Mouse (Mus musculus): ENCODE measurements around the gene Fam208b. TPM values are rescaled to one million over a fixed set of nuclear protein-coding genes. Genes with fewer than 3 reads are reported as not detected.
"Not testable (repeated sequence)": the region's sequence is repeated elsewhere in the genome, so short reads cannot be mapped to it uniquely, and the experiment has no call there.

Fam208b gene
- total RNA-seq, 2 experiments from 2014 or later, result 13.7 to 14.9 TPM

- intact Hi-C loops (cut with DNase I), result loop anchor here (5.0 kb wide), 2 partner anchors 37 to 187 kb away; no protein-coding TSS in a partner anchor
Measured at GRCm38 (mm10) chr13:3594311-3594710, 16.6 kb downstream of the Fam208b start.

GRCm38 (mm10) chr13:3590789-3591188 is 20.1 kb downstream of the Fam208b start:
- DNase-seq, result no peak
- intact Hi-C loops (cut with DNase I), result loop anchor here (5.0 kb wide), 2 partner anchors 33 to 183 kb away; no protein-coding TSS in a partner anchor

More at GRCm38 (mm10) chr13:3594311-3594710, 16.6 kb downstream of the Fam208b start:
- no peak for DNase-seq

- intact Hi-C loops (cut with DNase I), result no loop called here
- no peak for DNase-seq
Measured at GRCm38 (mm10) chr13:3563953-3564352, 47.0 kb downstream of the Fam208b start.

- intact Hi-C loops (cut with DNase I), result no loop called here
- no peak for DNase-seq
Measured at GRCm38 (mm10) chr13:3563130-3563529, 47.8 kb downstream of the Fam208b start.

GRCm38 (mm10) chr13:3547856-3548255 is 63.1 kb downstream of the Fam208b start:
- DNase-seq, result no peak
- intact Hi-C loops (cut with DNase I), result no loop called here

GRCm38 (mm10) chr13:3547410-3547809 is 63.5 kb downstream of the Fam208b start:
- peak; percentile 39 to 49 for DNase-seq
- intact Hi-C loops (cut with DNase I), result no loop called here

GRCm38 (mm10) chr13:3544925-3545324 is 66.0 kb downstream of the Fam208b start:
- DNase-seq, result no peak

GRCm38 (mm10) chr13:3544077-3544874 is 66.6 kb downstream of the Fam208b start:
- intact Hi-C loops (cut with DNase I), result no loop called here
- DNase-seq, result no peak

More at GRCm38 (mm10) chr13:3544925-3545324, 66.0 kb downstream of the Fam208b start:
- intact Hi-C loops (cut with DNase I), result no loop called here

GRCm38 (mm10) chr13:3541159-3541782 is 69.6 kb downstream of the Fam208b start:
- intact Hi-C loops (cut with DNase I), result no loop called here
- DNase-seq, result no peak

- intact Hi-C loops (cut with DNase I), result no loop called here
- no peak for DNase-seq
Measured at GRCm38 (mm10) chr13:3540166-3540565, 70.7 kb downstream of the Fam208b start.

GRCm38 (mm10) chr13:3538969-3539562 is 71.8 kb downstream of the Fam208b start:
- intact Hi-C loops (cut with DNase I), result loop anchor here (5.0 kb wide), 1 partner anchor 73 kb away; the partner anchor contains the start of gene Fam208b
- DNase-seq, result no peak

GRCm38 (mm10) chr13:3538223-3538968 is 72.5 kb downstream of the Fam208b start:
- intact Hi-C loops (cut with DNase I), result loop anchor here (5.0 kb wide), 1 partner anchor 74 kb away; the partner anchor contains the start of gene Fam208b
- peak; percentile 82 for DNase-seq

- intact Hi-C loops (cut with DNase I), result loop anchor here (5.0 kb wide), 1 partner anchor 75 kb away; the partner anchor contains the start of gene Fam208b
- DNase-seq, result peak; percentile 96 to 97
Measured at GRCm38 (mm10) chr13:3537594-3538222, 73.2 kb downstream of the Fam208b start, which contains the start of gene Gdi2. Gene Gdi2 (plus strand): TSS chr13:3538063.

GRCm38 (mm10) chr13:3534146-3534545 is 76.8 kb downstream of the Fam208b start:
- intact Hi-C loops (cut with DNase I), result no loop called here
- DNase-seq, result no peak

GRCm38 (mm10) chr13:3532451-3532850 is 78.5 kb downstream of the Fam208b start:
- DNase-seq, result no peak
- intact Hi-C loops (cut with DNase I), result no loop called here

GRCm38 (mm10) chr13:3531692-3532320 is 79.1 kb downstream of the Fam208b start:
- intact Hi-C loops (cut with DNase I), result no loop called here
- DNase-seq, result no peak

GRCm38 (mm10) chr13:3531176-3531575 is 79.7 kb downstream of the Fam208b start:
- intact Hi-C loops (cut with DNase I); DNase-seq: not testable (repeated sequence)

- intact Hi-C loops (cut with DNase I), result no loop called here
- DNase-seq, result no peak
Measured at GRCm38 (mm10) chr13:3530451-3530850, 80.5 kb downstream of the Fam208b start.

GRCm38 (mm10) chr13:3526328-3526727 is 84.6 kb downstream of the Fam208b start:
- DNase-seq, result no peak
- intact Hi-C loops (cut with DNase I), result no loop called here

All from heart, postnatal 14 days (tissue).